In genomic region chr11:104195791-104196190, GRCm38 (mm10) we compare ENCODE assay signal across 9 mouse cellular contexts. TPM values are rescaled to one million over a fixed set of nuclear protein-coding genes. Genes with fewer than 3 reads are reported as not detected.
DNase-seq lines count a peak whose midpoint lies in the region; ATAC-seq and TF ChIP-seq lines count a peak whose summit lies in the region.
"Had no signal": no experiment of that assay in that cellular context is flagged by ENCODE, and none has a peak within 500 bp of the region (broad histone marks: within the 10 kb centered on the region; RNA-seq: fewer than 3 reads in every experiment).

No protein-coding gene starts in this region.

- TF ChIP-seq CTCF in C2C12 (IDR thresholded peaks at IDR 0.05; ENCODE audit: control insufficient read depth, insufficient read depth, insufficient read length): peak; percentile 67

- no peaks in the 10 kb centered on the region for H3K36me3 ChIP-seq in C2C12 (ENCODE audit: control insufficient read depth, insufficient read depth)
- H3K36me3 ChIP-seq in liver, embryonic 11.5 days (ENCODE audit: control insufficient read depth, insufficient read depth, low read length): no peaks in the 10 kb centered on the region
- H3K36me3 ChIP-seq in neural tube, embryonic 12.5 days: no peaks in the 10 kb centered on the region
- H3K36me3 ChIP-seq: liver, embryonic 15.5 days had no signal

- H3K4me2 ChIP-seq in liver, embryonic 11.5 days: no peak overlapping the region
- H3K4me2 ChIP-seq in neural tube, embryonic 12.5 days (replicated peaks): 0 out of 2 replicates have a peak overlapping the region, but pooled peaks have one; percentile 20
- H3K4me2 ChIP-seq: liver, embryonic 15.5 days had no signal

- H3K9me3 ChIP-seq in liver, embryonic 11.5 days (ENCODE audit: control insufficient read depth, low read length): no peaks in the 10 kb centered on the region
- no peaks in the 10 kb centered on the region for H3K9me3 ChIP-seq in neural tube, embryonic 12.5 days
- H3K9me3 ChIP-seq: liver, embryonic 15.5 days had no signal

- no peak for ATAC-seq in liver, embryonic 11.5 days (replicated peaks; ENCODE audit: low FRiP score)
- peak; percentile 85 for ATAC-seq in neural tube, embryonic 12.5 days (ENCODE audit: low FRiP score, low read depth)

- H3K79me3 ChIP-seq in C2C12 (ENCODE audit: low read depth): no peaks in the 10 kb centered on the region

- peak; percentile 68 for DNase-seq in adrenal gland, adult 2 months
- DNase-seq in embryo, embryonic 10.5 days (ENCODE audit: low spot score): peak; percentile 95
- DNase-seq in gastrocnemius, postnatal 4 days (ENCODE audit: low spot score in 2 of 2): peak; percentile 57 to 76
- peak; percentile 86 for DNase-seq in kidney, postnatal 10 days
- peak; percentile 69 for DNase-seq in liver, embryonic 11.5 days (ENCODE audit: low spot score)
- peak; percentile 73 for DNase-seq in testis, postnatal 14 days (ENCODE audit: low spot score)

- no peak overlapping the region for H3K27ac ChIP-seq in liver, embryonic 11.5 days (ENCODE audit: low read depth, low read length)
- H3K27ac ChIP-seq in neural tube, embryonic 12.5 days: no peak overlapping the region
- H3K27ac ChIP-seq: liver, embryonic 15.5 days had no signal

- H3K4me1 ChIP-seq in liver, embryonic 11.5 days (replicated peaks; ENCODE audit: control insufficient read depth, insufficient read depth, low read length): no peaks in the 10 kb centered on the region
- H3K4me1 ChIP-seq in neural tube, embryonic 12.5 days: 0 out of 2 replicates have a peak, but pooled peaks cover 3% of the 10 kb centered on the region
- H3K4me1 ChIP-seq: liver, embryonic 15.5 days had no signal

- H3K4me3 ChIP-seq in C2C12 (ENCODE audit: insufficient read depth, poor library complexity, severe bottlenecking): no peak overlapping the region
- H3K4me3 ChIP-seq in liver, embryonic 11.5 days (ENCODE audit: low read depth, low read length): no peak overlapping the region
- no peak overlapping the region for H3K4me3 ChIP-seq in neural tube, embryonic 12.5 days
- H3K4me3 ChIP-seq: liver, embryonic 15.5 days had no signal

- H3ac ChIP-seq in C2C12 (ENCODE audit: control insufficient read depth, insufficient read length, low read depth): no peak overlapping the region

- H3K27me3 ChIP-seq in C2C12 (ENCODE audit: control insufficient read depth, insufficient read depth, insufficient read length): no peaks in the 10 kb centered on the region
- H3K27me3 ChIP-seq in liver, embryonic 11.5 days (replicated peaks; ENCODE audit: control insufficient read depth, insufficient read depth, low read length): peaks cover 11% of the 10 kb centered on the region
- H3K27me3 ChIP-seq in neural tube, embryonic 12.5 days (replicated peaks): peaks cover 7% of the 10 kb centered on the region; the same call in 1 of the 2 replicates

- no peak overlapping the region for H3K9ac ChIP-seq in liver, embryonic 11.5 days (ENCODE audit: low read depth, low read length)
- H3K9ac ChIP-seq in neural tube, embryonic 12.5 days: no peak overlapping the region
- H3K9ac ChIP-seq: liver, embryonic 15.5 days had no signal

- no peaks in the 10 kb centered on the region for H3K79me2 ChIP-seq in C2C12 (ENCODE audit: control insufficient read depth, insufficient read depth)

- WGBS in liver, embryonic 11.5 days: 12% methylated on average over 9 of the region's 9 CpGs
- 7% methylated on average over 9 of the region's 9 CpGs for WGBS in neural tube, embryonic 12.5 days

TF ChIP-seq in C2C12, 6 proteins besides CTCF, POLR2A, EP300 and RAD21:
- TF ChIP-seq FOSL1 (IDR thresholded peaks at IDR 0.05; ENCODE audit: insufficient read depth, low read length, poor library complexity, severe bottlenecking) (no peak), MYOD1 (IDR thresholded peaks at IDR 0.05; ENCODE audit: control insufficient read depth, insufficient read length, low read depth) (peak; percentile 1)

RNA-seq across cellular contexts. Expression of gene Sppl2c, which starts 9.7 kb away (rescaled TPM):
- polyA plus RNA-seq in C2C12 (2012; fragmentation: generic; extraction: Trizol): not detected
- total RNA-seq in adrenal gland, adult 2 months (2021): not detected
- not detected in 2 replicates for polyA plus RNA-seq in adrenal gland, adult 2 months (2012; rRNA removed)
- not detected for total RNA-seq in gastrocnemius, postnatal 4 days (2021)
- polyA plus RNA-seq in liver, embryonic 11.5 days (2014; fragmentation: Nextera tagmentation; extraction: Ambion mirVana): not detected in 2 replicates
- polyA plus RNA-seq in neural tube, embryonic 12.5 days (2016; fragmentation: Nextera tagmentation; extraction: Ambion mirVana): not detected in 2 replicates
- polyA plus RNA-seq: liver, embryonic 15.5 days had no signal

RNA-seq across cellular contexts. Expression of gene Mapt, which starts 35.4 kb away (rescaled TPM):
- polyA plus RNA-seq in C2C12 (2012; fragmentation: generic; extraction: Trizol): 2.6 TPM
- total RNA-seq in adrenal gland, adult 2 months (2021): 100 to 1,000 TPM in 1 of 2 experiments, 10 to 100 TPM in 1; 95.3 to 270 TPM
- polyA plus RNA-seq in adrenal gland, adult 2 months (2012; rRNA removed): 38.0 and 59.1 TPM in 2 replicates
- 10 to 100 TPM; 24.6 to 26.4 TPM for total RNA-seq in gastrocnemius, postnatal 4 days (2021)
- 0.90 and 1.1 TPM in 2 replicates for polyA plus RNA-seq in liver, embryonic 11.5 days (2014; fragmentation: Nextera tagmentation; extraction: Ambion mirVana)
- polyA plus RNA-seq in neural tube, embryonic 12.5 days (2016; fragmentation: Nextera tagmentation; extraction: Ambion mirVana): 271 and 288 TPM in 2 replicates

Comparison
In these comparisons a context has a peak if more than half of its experiments do, and no peak if none do; other contexts are left out.
1. RNA of gene Mapt, which starts 35.4 kb away (polyA plus RNA-seq): 271 to 288 TPM in neural tube, embryonic 12.5 days and 38.0 to 59.1 TPM in adrenal gland, adult 2 months; 2.6 TPM in C2C12 (single experiment) and 0.90 to 1.1 TPM in liver, embryonic 11.5 days; every median in the first group is over 10 times any median in the second.
2. Peak in every context shown above with its lines, with median percentiles within 50 percentile points of each other: DNase-seq.